Mouse (Mus musculus) stomach, embryonic 15.5 days (tissue): ENCODE measurements around the gene Mfap2. TPM values are rescaled to one million over a fixed set of nuclear protein-coding genes. Genes with fewer than 3 reads are reported as not detected.

Experiments
- ATAC-seq: fragments of 200-750 bp; cut with Nextera tagmentation; 2 replicates; pipeline ENCODE4 v1.8.0; 2017; ENCODE audit warnings: low read depth, moderate number of reproducible peaks, moderate TSS enrichment; ENCODE audit not compliant: insufficient read depth, low FRiP score
- H3K27ac ChIP-seq: fragments of 300-500 bp; sonication (generic); 2 replicates; pipeline ENCODE4 v1.5.1; 2015; ENCODE audit warnings: mild to moderate bottlenecking, inconsistent platforms
- H3K27me3 ChIP-seq: fragments of 300-500 bp; sonication (generic); replicated peaks from 2 replicates; pipeline ENCODE4 v1.6.1; 2015; ENCODE audit warnings: inconsistent platforms
- H3K36me3 ChIP-seq: fragments of 300-500 bp; sonication (generic); 2 replicates; pipeline ENCODE4 v1.6.1; 2015; ENCODE audit warnings: inconsistent platforms
- H3K4me1 ChIP-seq: fragments of 300-500 bp; sonication (generic); 2 replicates; pipeline ENCODE4 v1.6.1; 2015; ENCODE audit warnings: inconsistent platforms
- H3K4me2 ChIP-seq: fragments of 300-500 bp; sonication (generic); 2 replicates; pipeline ENCODE4 v1.6.1; 2015; ENCODE audit warnings: mild to moderate bottlenecking, inconsistent platforms
- H3K4me3 ChIP-seq: fragments of 300-500 bp; sonication (generic); replicated peaks from 2 replicates; pipeline ENCODE4 v1.5.1; 2015; ENCODE audit warnings: inconsistent platforms
- H3K9ac ChIP-seq: fragments of 300-500 bp; sonication (generic); 2 replicates; pipeline ENCODE4 v1.6.1; 2015; ENCODE audit warnings: inconsistent platforms
- H3K9me3 ChIP-seq: fragments of 300-500 bp; sonication (generic); 2 replicates; pipeline ENCODE4 v1.6.1; 2016; ENCODE audit warnings: inconsistent platforms
- WGBS: fragments of 180-500 bp; shearing (Covaris S2); methylation state at CpG from one replicate; pipeline ENCODE4 v1.1.7; 2015; 5-methylcytosine and 5-hydroxymethylcytosine counted together
- polyA plus RNA-seq: library from polyadenylated mRNA; unstranded; fragments of >200 nt; fragmentation: Nextera tagmentation; extraction: Ambion mirVana; gene quantifications from 2 replicates; pipeline ENCODE4 v1.2.1, GENCODE M21; 2015

Gene Mfap2
- 418 and 436 TPM in 2 replicates for polyA plus RNA-seq

GRCm38 (mm10) chr4:141010118-141010517 is at the start of gene Mfap2:
Gene Mfap2, plus strand, starts transcription at chr4:141010418.
- H3K9me3 ChIP-seq, result no peaks in the 10 kb centered on the region
- peak within 1 kb of the TSS; percentile 83 for H3K27ac ChIP-seq
- peaks cover 14% of the 10 kb centered on the region; the same call in 1 of the 2 replicates for H3K4me1 ChIP-seq
- peak within 1 kb of the TSS; percentile 63 for H3K4me3 ChIP-seq
- H3K4me2 ChIP-seq, result peak within 1 kb of the TSS; percentile 57
- no peaks in the 10 kb centered on the region for H3K27me3 ChIP-seq
- ATAC-seq, result no peak
- peak within 1 kb of the TSS; percentile 55 for H3K9ac ChIP-seq
- 12% methylated on average over 7 of the region's 7 CpGs for WGBS
- peaks cover 38% of the 10 kb centered on the region for H3K36me3 ChIP-seq

DNA sequence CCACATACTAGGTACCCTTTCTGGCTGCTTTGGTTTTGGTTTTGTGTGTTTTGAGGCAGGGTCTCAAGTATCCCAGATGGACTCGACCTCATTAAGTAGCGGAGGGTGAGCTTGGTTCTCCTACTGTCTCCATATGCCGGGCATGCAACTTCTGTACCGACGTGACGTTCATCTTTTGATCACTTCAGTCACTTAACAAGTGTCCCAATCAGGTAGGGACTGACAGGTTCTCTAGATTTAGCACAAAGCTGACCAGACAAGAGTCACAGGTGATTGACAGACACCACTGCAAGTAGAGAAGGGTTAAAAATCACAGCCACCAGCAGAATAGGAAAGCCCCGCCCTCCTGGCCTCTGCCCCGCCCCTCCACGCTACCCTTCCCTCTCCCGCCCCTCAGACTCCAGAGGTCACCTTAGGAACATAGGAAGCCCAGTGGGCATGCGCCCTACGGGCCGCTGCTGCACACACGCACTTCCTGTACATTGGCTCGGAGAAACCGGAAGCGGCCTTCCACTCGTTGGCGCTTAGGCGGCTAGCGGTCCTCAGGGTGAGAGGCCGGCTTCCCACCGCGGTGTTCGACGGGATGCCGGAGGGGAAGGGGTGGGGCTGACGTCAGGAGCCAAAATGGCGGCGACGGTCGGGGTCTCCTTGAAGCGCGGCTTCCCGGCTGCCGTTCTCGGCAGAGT is 49.3 kb upstream of the Mfap2 start, which contains the start of gene Sdhb:
Gene Sdhb, plus strand, starts transcription at position 423 of the 686 bp plus-strand sequence.
- Histone ChIP-seq H3K4me2 (peak within 1 kb of the TSS; percentile 85), H3K36me3 (no peaks in the 10 kb centered on the region), H3K4me3 (peak within 1 kb of the TSS; percentile 89), H3K27ac (peak within 1 kb of the TSS; percentile 80), H3K27me3 (no peaks in the 10 kb centered on the region), H3K9me3 (no peaks in the 10 kb centered on the region), H3K4me1 (peaks cover 36% of the 10 kb centered on the region), H3K9ac (peak within 1 kb of the TSS; percentile 87)
- 2% methylated on average over 37 of the region's 37 CpGs for WGBS
- peak; percentile 98 for ATAC-seq

DNA sequence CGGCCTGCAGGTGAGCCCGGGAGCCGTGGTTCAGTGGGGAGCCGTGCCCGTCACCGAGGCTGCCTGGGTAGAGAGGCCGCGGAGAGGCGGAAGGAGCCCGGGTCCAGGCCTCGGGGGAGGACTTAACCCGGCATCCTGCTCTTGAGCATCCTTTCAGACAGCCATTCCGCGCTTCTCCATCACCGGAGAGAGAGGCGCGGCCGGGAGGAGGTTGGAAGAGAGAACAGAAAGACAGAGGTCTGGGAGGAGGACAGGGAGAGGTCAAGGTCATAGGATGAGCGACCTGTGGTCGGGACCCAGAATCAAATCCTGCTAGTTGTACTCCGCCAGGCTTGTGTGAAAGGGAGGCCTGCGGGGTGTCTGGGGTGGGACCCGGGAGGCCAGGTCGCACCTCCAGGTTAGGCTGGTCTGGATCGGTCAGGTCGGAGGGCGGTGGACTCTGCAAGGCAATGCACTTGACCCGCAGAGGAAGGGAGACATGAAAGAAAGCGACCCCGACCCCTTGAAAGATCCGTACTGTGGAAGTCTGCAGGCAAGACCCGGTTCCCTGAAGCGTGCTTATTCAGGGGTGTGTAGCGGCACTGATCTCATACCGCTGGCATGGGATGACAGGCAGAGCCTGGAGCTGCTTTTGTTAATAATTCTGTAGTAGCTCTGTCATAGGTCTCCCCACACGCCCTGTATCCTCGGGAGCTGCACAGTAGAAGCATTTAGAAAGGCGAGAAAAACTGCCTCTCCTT is 48.6 kb upstream of the Mfap2 start:
- WGBS, result under 1% methylated on average over 38 of the region's 38 CpGs
- ATAC-seq, result peak; percentile 24
- Histone ChIP-seq H3K27me3 (no peaks in the 10 kb centered on the region), H3K27ac (peak overlapping the region; percentile 80), H3K4me2 (peak overlapping the region; percentile 85), H3K4me1 (peaks cover 36% of the 10 kb centered on the region), H3K4me3 (peak overlapping the region; percentile 89), H3K9ac (peak overlapping the region; percentile 87), H3K36me3 (no peaks in the 10 kb centered on the region), H3K9me3 (no peaks in the 10 kb centered on the region)

- 65% methylated on average over 8 of the region's 8 CpGs for WGBS
- H3K27ac ChIP-seq, result peak overlapping the region; percentile 80
Observed at GRCm38 (mm10) chr4:140962207-140962909, 47.9 kb upstream of the Mfap2 start.

GRCm38 (mm10) chr4:140962950-140963349 is 47.3 kb upstream of the Mfap2 start:
- WGBS, result 30% methylated on average over 5 of the region's 5 CpGs
- Histone ChIP-seq H3K36me3 (peaks cover 3% of the 10 kb centered on the region; the same call in 1 of the 2 replicates), H3K4me2 (peak overlapping the region; percentile 85), H3K27ac (peak overlapping the region; percentile 72), H3K4me1 (peaks cover 33% of the 10 kb centered on the region), H3K4me3 (no peak overlapping the region), H3K9me3 (no peaks in the 10 kb centered on the region), H3K9ac (no peak overlapping the region), H3K27me3 (no peaks in the 10 kb centered on the region)
- no peak for ATAC-seq

More at GRCm38 (mm10) chr4:140962207-140962909, 47.9 kb upstream of the Mfap2 start:
- Histone ChIP-seq H3K4me2 (peak overlapping the region; percentile 85), H3K9me3 (no peaks in the 10 kb centered on the region), H3K4me1 (peaks cover 36% of the 10 kb centered on the region), H3K36me3 (no peaks in the 10 kb centered on the region), H3K4me3 (peak overlapping the region; percentile 89), H3K9ac (peak overlapping the region; percentile 87; the same call in 1 of the 2 replicates), H3K27me3 (no peaks in the 10 kb centered on the region)
- ATAC-seq, result no peak

GRCm38 (mm10) chr4:140963941-140964597 is 46.1 kb upstream of the Mfap2 start:
- H3K4me3 ChIP-seq, result no peak overlapping the region
- H3K9ac ChIP-seq, result no peak overlapping the region
- H3K36me3 ChIP-seq, result peaks cover 3% of the 10 kb centered on the region; the same call in 1 of the 2 replicates
- H3K27me3 ChIP-seq, result no peaks in the 10 kb centered on the region
- no peak overlapping the region for H3K4me2 ChIP-seq
- H3K4me1 ChIP-seq, result peaks cover 33% of the 10 kb centered on the region
- H3K9me3 ChIP-seq, result no peaks in the 10 kb centered on the region
- 71% methylated on average over 9 of the region's 9 CpGs for WGBS
- ATAC-seq, result no peak
- peak overlapping the region; percentile 72; the same call in 1 of the 2 replicates for H3K27ac ChIP-seq

- no peaks in the 10 kb centered on the region for H3K9me3 ChIP-seq
- no peak overlapping the region for H3K4me2 ChIP-seq
- peaks cover 33% of the 10 kb centered on the region for H3K4me1 ChIP-seq
- 14% methylated on average over 7 of the region's 7 CpGs for WGBS
- H3K27ac ChIP-seq, result peak overlapping the region; percentile 2; the same call in 1 of the 2 replicates
- no peak for ATAC-seq
- H3K4me3 ChIP-seq, result no peak overlapping the region
- peaks cover 3% of the 10 kb centered on the region; the same call in 1 of the 2 replicates for H3K36me3 ChIP-seq
- H3K27me3 ChIP-seq, result no peaks in the 10 kb centered on the region
- H3K9ac ChIP-seq, result no peak overlapping the region
Observed at GRCm38 (mm10) chr4:140964620-140965019, 45.6 kb upstream of the Mfap2 start.

- Histone ChIP-seq H3K27ac (no peak overlapping the region), H3K9me3 (no peaks in the 10 kb centered on the region), H3K36me3 (peaks cover 25% of the 10 kb centered on the region), H3K4me2 (no peak overlapping the region), H3K27me3 (no peaks in the 10 kb centered on the region), H3K4me1 (peaks cover 21% of the 10 kb centered on the region), H3K9ac (no peak overlapping the region), H3K4me3 (no peak overlapping the region)
- 74% methylated on average over 11 of the region's 11 CpGs for WGBS
- no peak for ATAC-seq
Observed at GRCm38 (mm10) chr4:140967386-140968159, 42.6 kb upstream of the Mfap2 start.

- Histone ChIP-seq H3K27me3 (no peaks in the 10 kb centered on the region), H3K4me3 (no peak overlapping the region), H3K9ac (no peak overlapping the region), H3K4me2 (no peak overlapping the region), H3K4me1 (no peaks in the 10 kb centered on the region), H3K36me3 (peaks cover 46% of the 10 kb centered on the region), H3K27ac (no peak overlapping the region), H3K9me3 (no peaks in the 10 kb centered on the region)
- WGBS, result 80% methylated on average over 13 of the region's 13 CpGs
- no peak for ATAC-seq
Observed at GRCm38 (mm10) chr4:140971691-140972090, 38.5 kb upstream of the Mfap2 start.

DNA sequence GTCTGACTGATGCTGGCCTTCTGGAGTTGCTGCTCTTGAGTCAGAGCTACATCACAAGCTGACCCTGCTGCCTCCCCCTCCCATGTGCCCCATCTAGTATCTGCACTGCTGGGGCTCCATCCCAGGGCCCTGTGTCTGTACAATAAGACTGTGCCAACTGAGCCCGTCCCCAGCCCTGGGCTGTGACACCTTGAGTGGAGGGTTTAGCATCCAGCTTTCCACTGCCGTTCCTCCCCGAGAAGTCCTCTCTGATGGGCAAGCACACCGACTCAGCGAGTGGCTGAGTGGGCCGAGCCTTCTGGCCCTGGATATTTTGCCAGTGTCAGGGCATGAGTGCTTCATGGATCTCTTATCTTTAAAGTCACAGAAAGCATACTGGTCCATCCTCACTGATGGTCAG is 35.8 kb upstream of the Mfap2 start:
- no peak overlapping the region for H3K4me3 ChIP-seq
- H3K4me1 ChIP-seq, result peaks cover 14% of the 10 kb centered on the region; the same call in 1 of the 2 replicates
- no peaks in the 10 kb centered on the region for H3K27me3 ChIP-seq
- H3K4me2 ChIP-seq, result no peak overlapping the region
- H3K9ac ChIP-seq, result no peak overlapping the region
- ATAC-seq, result no peak
- WGBS, result 92% methylated on average over 6 of the region's 6 CpGs
- H3K9me3 ChIP-seq, result no peaks in the 10 kb centered on the region
- peaks cover 50% of the 10 kb centered on the region for H3K36me3 ChIP-seq
- H3K27ac ChIP-seq, result no peak overlapping the region
